Mouse (Mus musculus) retina, adult 2 months (tissue): ENCODE measurements around the gene Il23a.
"Not testable (repeated sequence)": the region's sequence is repeated elsewhere in the genome, so short reads cannot be mapped to it uniquely, and the experiment has no call there.

ENCODE experiments used
- DNase-seq: peaks from one replicate; pipeline ENCODE4 v3.0.0-alpha.2; 2012; ENCODE audit warnings: low read depth, low spot score

The Il23a gene

GRCm38 (mm10) chr10:128309654-128310053 lies 11.1 kb upstream of the Il23a start:
- DNase-seq = no peak

- DNase-seq = peak; percentile 100
These were observed 4.8 kb upstream of the Il23a start, which contains the start of gene Pan2 for GRCm38 (mm10) chr10:128303126-128304021. TSS of gene Pan2 (plus strand) at chr10:128303335.

- DNase-seq = no peak
These were observed 4.2 kb upstream of the Il23a start for GRCm38 (mm10) chr10:128302785-128303125.

GRCm38 (mm10) chr10:128302357-128302756 lies 3.8 kb upstream of the Il23a start:
- no peak for DNase-seq

GRCm38 (mm10) chr10:128298243-128298642 lies 309 bp downstream of the Il23a start:
- no peak for DNase-seq

GRCm38 (mm10) chr10:128297622-128298021 lies 930 bp downstream of the Il23a start:
- DNase-seq = no peak

- no peak for DNase-seq
These were observed 1.3 kb downstream of the Il23a start for GRCm38 (mm10) chr10:128297221-128297620.

GRCm38 (mm10) chr10:128296370-128297090 lies 2.0 kb downstream of the Il23a start:
- DNase-seq = no peak

- not testable (repeated sequence) for DNase-seq
These were observed 8.0 kb downstream of the Il23a start for GRCm38 (mm10) chr10:128290594-128290993.

GRCm38 (mm10) chr10:128283604-128284579 lies 14.7 kb downstream of the Il23a start:
- DNase-seq = peak; percentile 39

- DNase-seq = no peak
These were observed 15.6 kb downstream of the Il23a start for GRCm38 (mm10) chr10:128282886-128283450.

- DNase-seq = no peak
These were observed 16.9 kb downstream of the Il23a start for GRCm38 (mm10) chr10:128281682-128282081.

GRCm38 (mm10) chr10:128280943-128281342 lies 17.6 kb downstream of the Il23a start:
- no peak for DNase-seq

- no peak for DNase-seq
These were observed 20.4 kb downstream of the Il23a start for GRCm38 (mm10) chr10:128278158-128278557.

- not testable (repeated sequence) for DNase-seq
These were observed 23.2 kb downstream of the Il23a start for GRCm38 (mm10) chr10:128275374-128275773.

- not testable (repeated sequence) for DNase-seq
These were observed 25.6 kb downstream of the Il23a start for GRCm38 (mm10) chr10:128272819-128273439.

- DNase-seq = no peak
These were observed 26.7 kb downstream of the Il23a start for GRCm38 (mm10) chr10:128271883-128272282.

GRCm38 (mm10) chr10:128270866-128271265 lies 27.7 kb downstream of the Il23a start:
- no peak for DNase-seq

GRCm38 (mm10) chr10:128270287-128270841 lies 28.2 kb downstream of the Il23a start, which contains the start of gene Stat2:
TSS of gene Stat2 (plus strand) at chr10:128270559.
- peak; percentile 89 for DNase-seq

- DNase-seq = no peak
These were observed 29.2 kb downstream of the Il23a start for GRCm38 (mm10) chr10:128269206-128269910.
